Mouse (Mus musculus) activated CD4-positive, CD25-positive, alpha-beta regulatory T cell (primary cell): ENCODE results near the gene Bicc1. TPM values are rescaled to one million over a fixed set of nuclear protein-coding genes. Genes with fewer than 3 reads are reported as not detected.

Source experiments
- polyA plus RNA-seq, 2 experiments: library from polyadenylated mRNA; unstranded; fragments of 100-300 nt; shearing (Covaris generic); gene quantifications; one replicate each; pipeline ENCODE4 v1.2.1; 2017

Gene Bicc1
- under 1 TPM in 1 of 2 experiments, not detected in 1; 0.04 TPM for polyA plus RNA-seq

GRCm38 (mm10) chr10:71159676-71160235, at the start of gene Bicc1:
Bicc1 (minus strand) TSS chr10:71159700.

Other genes with a start within 250 kb of the Bicc1 start
- gene Tfam, start 78.6 kb upstream of the Bicc1 start, polyA plus RNA-seq: 10 to 100 TPM; 97.3 to 98.2 TPM
- 10 to 100 TPM; 57.8 to 61.7 TPM for gene Ube2d1, start 125.6 kb upstream of the Bicc1 start, polyA plus RNA-seq
- gene Cisd1, start 185.3 kb upstream of the Bicc1 start, polyA plus RNA-seq: 10 to 100 TPM; 38.0 to 41.9 TPM
- 10 to 100 TPM; 16.8 to 19.1 TPM for gene Ipmk, start 188.1 kb upstream of the Bicc1 start, polyA plus RNA-seq